Mouse (Mus musculus) limb, embryonic 14.5 days (tissue): Measurements from ENCODE around the gene B3gnt7. TPM values are rescaled to one million over a fixed set of nuclear protein-coding genes. Genes with fewer than 3 reads are reported as not detected.

ENCODE experiments used
- ATAC-seq: fragments of 200-750 bp; cut with Nextera tagmentation; 2 replicates; pipeline ENCODE4 v1.8.0; 2017; ENCODE audit warnings: low read depth, moderate number of reproducible peaks, moderate TSS enrichment; ENCODE audit not compliant: low FRiP score
- DNase-seq: peaks from one replicate; pipeline ENCODE4 v3.0.0-alpha.2; 2015; ENCODE audit warnings: low spot score
- H3K27ac ChIP-seq: fragments of 300-500 bp; sonication (generic); replicated peaks from 2 replicates; pipeline ENCODE4 v1.5.1; 2014; ENCODE audit warnings: low read depth, mild to moderate bottlenecking, low read length, moderate library complexity, mixed read lengths
- H3K27me3 ChIP-seq: fragments of 300-500 bp; sonication (generic); 2 replicates; pipeline ENCODE4 v1.6.1; 2014; ENCODE audit warnings: low read length, mixed read lengths; ENCODE audit not compliant: control insufficient read depth, insufficient read depth
- H3K36me3 ChIP-seq: fragments of 300-500 bp; sonication (generic); 2 replicates; pipeline ENCODE4 v1.6.1; 2014; ENCODE audit warnings: mild to moderate bottlenecking, low read length, moderate library complexity, mixed read lengths; ENCODE audit not compliant: control insufficient read depth, insufficient read depth
- H3K4me1 ChIP-seq: fragments of 300-500 bp; sonication (generic); 2 replicates; pipeline ENCODE4 v1.6.1; 2014; ENCODE audit warnings: antibody characterized with exemption, low read length, mixed read lengths; ENCODE audit not compliant: control insufficient read depth, insufficient read depth
- H3K4me2 ChIP-seq: fragments of 300-500 bp; sonication (generic); replicated peaks from 2 replicates; pipeline ENCODE4 v1.6.1; 2014; ENCODE audit warnings: low read depth, mild to moderate bottlenecking, low read length, moderate library complexity; ENCODE audit not compliant: severe bottlenecking
- H3K4me3 ChIP-seq: fragments of 300-500 bp; sonication (generic); replicated peaks from 2 replicates; pipeline ENCODE4 v1.5.1; 2014; ENCODE audit warnings: low read length
- H3K9ac ChIP-seq: fragments of 300-500 bp; sonication (generic); 2 replicates; pipeline ENCODE4 v1.6.1; 2014; ENCODE audit warnings: mild to moderate bottlenecking, low read depth, low read length, moderate library complexity; ENCODE audit not compliant: severe bottlenecking
- H3K9me3 ChIP-seq: fragments of 300-500 bp; sonication (generic); 2 replicates; pipeline ENCODE4 v1.6.1; 2016; ENCODE audit warnings: low read length; ENCODE audit not compliant: control insufficient read depth
- POLR2A ChIP-seq: fragments of 200-500 bp; IDR thresholded peaks from 2 replicates; pipeline ENCODE4 v1.8.0; 2012; ENCODE audit warnings: inconsistent platforms, mild to moderate bottlenecking, moderate library complexity, borderline replicate concordance; ENCODE audit not compliant: insufficient read depth, insufficient read length; ENCODE audit errors: extremely low read depth
- WGBS: fragments of 180-500 bp; shearing (Covaris S2); extraction: QIAGEN DNeasy Blood & Tissue Kit; methylation state at CpG from one replicate; pipeline ENCODE4 v1.1.7; 2014; 5-methylcytosine and 5-hydroxymethylcytosine counted together
- polyA plus RNA-seq, 2 experiments: library from polyadenylated mRNA; depleted of rRNA in 1 of 2; stranded (reverse) in 1 of 2; unstranded in 1 of 2; fragments of >200 nt; fragmentation: Nextera tagmentation in 1 of 2; extraction: Ambion mirVana in 1 of 2; gene quantifications; 2 replicates each; pipeline versions ENCODE4 v1.2.1 to v1.2.3; 2012 to 2014

The B3gnt7 gene
- polyA plus RNA-seq, 2 experiments = 7.7 to 9.7 TPM

- Histone ChIP-seq H3K27me3 (peaks cover 6% of the 10 kb centered on the region; the same call in 1 of the 2 replicates), H3K27ac (no peak overlapping the region), H3K4me1 (peaks cover 6% of the 10 kb centered on the region; the same call in 1 of the 2 replicates), H3K4me3 (no peak overlapping the region), H3K9me3 (no peaks in the 10 kb centered on the region), H3K9ac (no peak overlapping the region), H3K36me3 (0 out of 2 replicates have a peak, but pooled peaks cover 7% of the 10 kb centered on the region), H3K4me2 (no peak overlapping the region)
- 85% methylated on average over 7 of the region's 7 CpGs for whole genome bisulfite sequencing
- no peak for DNase-seq
- TF ChIP-seq POLR2A = no peak
- ATAC-seq = no peak
Measured at GRCm38 (mm10) chr1:86307177-86307762, 4.6 kb downstream of the B3gnt7 start.

GRCm38 (mm10) chr1:86307871-86308641 is 5.4 kb downstream of the B3gnt7 start:
- 46% methylated on average over 4 of the region's 4 CpGs for WGBS
- ATAC-seq (no peak), DNase-seq (no peak)
- peaks cover 6% of the 10 kb centered on the region; the same call in 1 of the 2 replicates for H3K27me3 ChIP-seq
- no peak overlapping the region for H3K27ac ChIP-seq
- H3K36me3 ChIP-seq = 0 out of 2 replicates have a peak, but pooled peaks cover 7% of the 10 kb centered on the region
- peaks cover under 1% of the 10 kb centered on the region; the same call in 1 of the 2 replicates for H3K4me1 ChIP-seq
- no peak overlapping the region for H3K4me3 ChIP-seq
- H3K9me3 ChIP-seq = no peaks in the 10 kb centered on the region
- H3K4me2 ChIP-seq = no peak overlapping the region
- TF ChIP-seq POLR2A = no peak
- no peak overlapping the region for H3K9ac ChIP-seq

GRCm38 (mm10) chr1:86309270-86309833 is 6.7 kb downstream of the B3gnt7 start:
- 0 out of 2 replicates have a peak, but pooled peaks cover 7% of the 10 kb centered on the region for H3K36me3 ChIP-seq

GRCm38 (mm10) chr1:86310536-86311310 is 8.1 kb downstream of the B3gnt7 start:
- H3K4me3 ChIP-seq = no peak overlapping the region
- no peaks in the 10 kb centered on the region for H3K4me1 ChIP-seq
- no peak for ATAC-seq
- H3K36me3 ChIP-seq = 0 out of 2 replicates have a peak, but pooled peaks cover 7% of the 10 kb centered on the region
- no peak for TF ChIP-seq POLR2A
- H3K9me3 ChIP-seq = no peaks in the 10 kb centered on the region
- H3K27ac ChIP-seq = no peak overlapping the region
- no peaks in the 10 kb centered on the region for H3K27me3 ChIP-seq
- H3K9ac ChIP-seq = no peak overlapping the region
- no peak overlapping the region for H3K4me2 ChIP-seq
- 29% methylated on average over 15 of the region's 15 CpGs for WGBS
- DNase-seq = no peak

More at GRCm38 (mm10) chr1:86309270-86309833, 6.7 kb downstream of the B3gnt7 start:
- Histone ChIP-seq H3K9ac (no peak overlapping the region), H3K4me1 (no peaks in the 10 kb centered on the region; the same call in 1 of the 2 replicates), H3K27ac (no peak overlapping the region), H3K4me2 (no peak overlapping the region), H3K27me3 (peaks cover 3% of the 10 kb centered on the region; the same call in 1 of the 2 replicates), H3K4me3 (no peak overlapping the region), H3K9me3 (no peaks in the 10 kb centered on the region)
- ATAC-seq (no peak), DNase-seq (no peak)
- no peak for TF ChIP-seq POLR2A
- 83% methylated on average over 5 of the region's 7 CpGs for WGBS
